Mouse (Mus musculus): ENCODE measurements around the gene H1foo. TPM values are rescaled to one million over a fixed set of nuclear protein-coding genes. Genes with fewer than 3 reads are reported as not detected.

H1foo gene
- total and polyA plus RNA-seq, 3 experiments, result not detected

- TF ChIP-seq GATA1 (IDR thresholded peaks at IDR 0.05; ENCODE audit: borderline replicate concordance, low read length) (no peak), CTCF (IDR thresholded peaks at IDR 0.05; ENCODE audit: low read depth, low read length) (no peak), GATA2 (IDR thresholded peaks at IDR 0.05; ENCODE audit: borderline replicate concordance, low read depth, low read length) (no peak), POLR2AphosphoS5 (IDR thresholded peaks at IDR 0.05; ENCODE audit: insufficient replicate concordance, low read depth, low read length) (no peak), TAL1 (conservative IDR thresholded peaks at IDR 0.05; ENCODE audit: low read depth, low read length) (no peak)
- H3K36me3 ChIP-seq (replicated peaks), result no peaks in the 10 kb centered on the region
- H3K4me3 ChIP-seq (ENCODE audit: low read depth, low read length), result no peak overlapping the region
- peaks cover 66% of the 10 kb centered on the region for H3K27me3 ChIP-seq (ENCODE audit: insufficient read depth, low read length)
- DNase-seq (ENCODE audit: low spot score) (no peak), ATAC-seq (ENCODE audit: extremely low read depth, insufficient number of reproducible peaks, low FRiP score, poor library complexity, severe bottlenecking) (no peak)
- peaks cover 15% of the 10 kb centered on the region for H3K4me1 ChIP-seq (ENCODE audit: insufficient read depth, low read depth, low read length)
- H3K9me3 ChIP-seq (replicated peaks), result peaks cover 15% of the 10 kb centered on the region
These were observed 44.9 kb downstream of the H1foo start for GRCm38 (mm10) chr6:115989607-115990006.

DNA sequence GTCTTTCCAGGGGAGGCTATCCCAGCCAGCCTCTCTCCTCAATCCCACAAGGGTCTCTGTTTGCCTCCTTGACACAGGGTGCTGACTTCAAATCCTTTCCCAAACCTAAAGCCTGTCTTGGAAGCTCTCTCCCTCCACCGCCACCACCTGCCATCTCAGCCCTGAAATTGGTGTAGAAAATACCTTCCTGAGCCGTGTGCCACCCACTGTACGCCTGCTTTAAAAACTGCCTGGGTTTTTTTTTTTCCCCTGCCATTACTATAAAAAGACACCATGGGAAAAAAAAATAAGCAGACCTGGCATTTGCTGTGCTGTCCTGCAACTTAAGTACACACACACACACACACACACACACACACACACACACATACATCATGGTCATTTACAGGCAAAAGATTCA lies 45.3 kb downstream of the H1foo start:
- no peaks in the 10 kb centered on the region for H3K36me3 ChIP-seq (replicated peaks)
- TF ChIP-seq CTCF (IDR thresholded peaks at IDR 0.05; ENCODE audit: low read depth, low read length) (no peak), POLR2AphosphoS5 (IDR thresholded peaks at IDR 0.05; ENCODE audit: insufficient replicate concordance, low read depth, low read length) (no peak), GATA2 (IDR thresholded peaks at IDR 0.05; ENCODE audit: borderline replicate concordance, low read depth, low read length) (no peak), GATA1 (IDR thresholded peaks at IDR 0.05; ENCODE audit: borderline replicate concordance, low read length) (no peak)
- H3K4me3 ChIP-seq (ENCODE audit: low read depth, low read length), result no peak overlapping the region
- peaks cover 15% of the 10 kb centered on the region for H3K4me1 ChIP-seq (ENCODE audit: insufficient read depth, low read depth, low read length)
- peaks cover 15% of the 10 kb centered on the region for H3K9me3 ChIP-seq (replicated peaks)
- ATAC-seq (ENCODE audit: extremely low read depth, insufficient number of reproducible peaks, low FRiP score, poor library complexity, severe bottlenecking) (no peak), DNase-seq (ENCODE audit: low spot score) (no peak)
- peaks cover 62% of the 10 kb centered on the region for H3K27me3 ChIP-seq (ENCODE audit: insufficient read depth, low read length)

GRCm38 (mm10) chr6:115990479-115990878 lies 45.7 kb downstream of the H1foo start:
- Histone ChIP-seq H3K9me3 (replicated peaks) (peaks cover 15% of the 10 kb centered on the region), H3K27me3 (ENCODE audit: insufficient read depth, low read length) (peaks cover 59% of the 10 kb centered on the region), H3K4me1 (ENCODE audit: insufficient read depth, low read depth, low read length) (peaks cover 16% of the 10 kb centered on the region), H3K4me3 (ENCODE audit: low read depth, low read length) (no peak overlapping the region), H3K36me3 (replicated peaks) (no peaks in the 10 kb centered on the region)
- no peak for ATAC-seq (ENCODE audit: extremely low read depth, insufficient number of reproducible peaks, low FRiP score, poor library complexity, severe bottlenecking)
- TF ChIP-seq GATA2 (IDR thresholded peaks at IDR 0.05; ENCODE audit: borderline replicate concordance, low read depth, low read length) (no peak), POLR2AphosphoS5 (IDR thresholded peaks at IDR 0.05; ENCODE audit: insufficient replicate concordance, low read depth, low read length) (no peak), CTCF (IDR thresholded peaks at IDR 0.05; ENCODE audit: low read depth, low read length) (no peak), TAL1 (conservative IDR thresholded peaks at IDR 0.05; ENCODE audit: low read depth, low read length) (no peak)
- no peak for DNase-seq (ENCODE audit: low spot score)

DNA sequence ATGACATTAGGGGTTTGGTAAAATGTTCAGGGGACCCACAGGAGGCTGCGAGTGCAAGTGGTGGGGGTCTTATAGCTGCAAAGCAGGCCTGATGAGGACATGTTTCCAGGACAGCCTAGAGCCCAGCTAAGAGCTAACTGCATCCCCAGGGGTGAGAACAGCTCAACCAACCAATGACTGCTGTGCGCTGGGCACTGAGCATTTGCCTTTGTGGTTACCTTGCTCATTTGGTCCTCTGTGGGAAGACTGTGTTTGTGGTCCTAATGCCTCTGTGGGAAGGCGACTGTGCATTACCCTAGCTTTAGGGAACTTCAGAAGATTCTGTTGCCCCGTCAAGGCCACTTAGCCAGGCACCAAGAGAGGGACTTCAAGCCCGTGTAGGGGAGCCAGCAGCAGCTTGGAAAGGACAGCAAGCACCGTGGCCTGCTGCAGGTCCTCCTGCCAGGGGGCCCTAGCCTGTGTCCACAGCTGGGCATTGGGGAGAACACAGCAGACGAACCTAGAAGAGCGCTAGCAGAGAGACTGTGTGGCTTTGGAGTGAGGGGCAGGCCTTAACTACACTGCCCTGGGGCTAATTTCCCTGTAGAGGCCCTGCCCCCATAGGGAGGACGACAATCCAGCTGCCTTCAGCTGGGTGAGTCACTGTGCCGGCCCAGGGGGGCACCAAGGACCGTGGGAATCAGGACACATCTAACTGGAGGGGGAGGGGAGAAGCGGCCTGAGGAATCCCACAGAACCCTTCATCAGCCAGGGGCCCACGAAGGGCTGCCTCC lies 46.6 kb downstream of the H1foo start:
- Histone ChIP-seq H3K9me3 (replicated peaks) (peaks cover 15% of the 10 kb centered on the region), H3K4me1 (ENCODE audit: insufficient read depth, low read depth, low read length) (peaks cover 23% of the 10 kb centered on the region), H3K36me3 (replicated peaks) (no peaks in the 10 kb centered on the region), H3K4me3 (ENCODE audit: low read depth, low read length) (no peak overlapping the region), H3K27me3 (ENCODE audit: insufficient read depth, low read length) (peaks cover 58% of the 10 kb centered on the region)
- TF ChIP-seq TAL1 (conservative IDR thresholded peaks at IDR 0.05; ENCODE audit: low read depth, low read length), result no peak
- TF ChIP-seq POLR2AphosphoS5 (IDR thresholded peaks at IDR 0.05; ENCODE audit: insufficient replicate concordance, low read depth, low read length), result no peak
- TF ChIP-seq GATA1 (IDR thresholded peaks at IDR 0.05; ENCODE audit: borderline replicate concordance, low read length), result no peak
- TF ChIP-seq GATA2 (IDR thresholded peaks at IDR 0.05; ENCODE audit: borderline replicate concordance, low read depth, low read length), result no peak
- no peak for TF ChIP-seq CTCF (IDR thresholded peaks at IDR 0.05; ENCODE audit: low read depth, low read length)
- ATAC-seq (ENCODE audit: extremely low read depth, insufficient number of reproducible peaks, low FRiP score, poor library complexity, severe bottlenecking) (no peak), DNase-seq (ENCODE audit: low spot score) (no peak)

- Histone ChIP-seq H3K4me3 (ENCODE audit: low read depth, low read length) (no peak overlapping the region), H3K9me3 (replicated peaks) (peaks cover 15% of the 10 kb centered on the region), H3K27me3 (ENCODE audit: insufficient read depth, low read length) (peaks cover 59% of the 10 kb centered on the region), H3K4me1 (ENCODE audit: insufficient read depth, low read depth, low read length) (peaks cover 25% of the 10 kb centered on the region), H3K36me3 (replicated peaks) (no peaks in the 10 kb centered on the region)
- DNase-seq (ENCODE audit: low spot score), result no peak
- TF ChIP-seq GATA2 (IDR thresholded peaks at IDR 0.05; ENCODE audit: borderline replicate concordance, low read depth, low read length) (no peak), POLR2AphosphoS5 (IDR thresholded peaks at IDR 0.05; ENCODE audit: insufficient replicate concordance, low read depth, low read length) (no peak), TAL1 (conservative IDR thresholded peaks at IDR 0.05; ENCODE audit: low read depth, low read length) (no peak), CTCF (IDR thresholded peaks at IDR 0.05; ENCODE audit: low read depth, low read length) (no peak), GATA1 (IDR thresholded peaks at IDR 0.05; ENCODE audit: borderline replicate concordance, low read length) (no peak)
- no peak for ATAC-seq (ENCODE audit: extremely low read depth, insufficient number of reproducible peaks, low FRiP score, poor library complexity, severe bottlenecking)
These were observed 47.3 kb downstream of the H1foo start for GRCm38 (mm10) chr6:115991881-115992620.

DNA sequence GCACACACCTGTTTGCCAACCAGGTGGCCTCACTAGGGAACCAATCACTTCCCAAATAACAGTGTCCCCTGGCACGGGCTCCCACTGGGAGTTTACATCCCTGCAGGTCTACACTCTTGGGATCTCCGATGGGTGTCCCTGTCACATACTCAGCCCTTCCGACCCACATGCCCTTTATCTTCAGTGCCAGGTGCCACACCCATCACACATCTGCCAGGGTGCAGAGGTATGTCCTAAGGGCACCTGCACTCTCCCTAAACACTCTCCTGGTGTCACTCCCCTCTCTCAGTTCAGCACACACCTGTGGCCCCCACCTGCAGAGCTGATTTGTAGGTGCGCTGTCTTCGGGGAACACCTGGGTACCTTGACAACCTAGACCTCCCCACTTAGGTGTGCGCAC lies 48.2 kb downstream of the H1foo start:
- Histone ChIP-seq H3K4me3 (ENCODE audit: low read depth, low read length) (no peak overlapping the region), H3K36me3 (replicated peaks) (no peaks in the 10 kb centered on the region), H3K4me1 (ENCODE audit: insufficient read depth, low read depth, low read length) (peaks cover 25% of the 10 kb centered on the region), H3K27me3 (ENCODE audit: insufficient read depth, low read length) (peaks cover 54% of the 10 kb centered on the region), H3K9me3 (replicated peaks) (peaks cover 15% of the 10 kb centered on the region)
- DNase-seq (ENCODE audit: low spot score) (no peak), ATAC-seq (ENCODE audit: extremely low read depth, insufficient number of reproducible peaks, low FRiP score, poor library complexity, severe bottlenecking) (no peak)
- TF ChIP-seq POLR2AphosphoS5 (IDR thresholded peaks at IDR 0.05; ENCODE audit: insufficient replicate concordance, low read depth, low read length) (no peak), CTCF (IDR thresholded peaks at IDR 0.05; ENCODE audit: low read depth, low read length) (no peak), GATA2 (IDR thresholded peaks at IDR 0.05; ENCODE audit: borderline replicate concordance, low read depth, low read length) (no peak), GATA1 (IDR thresholded peaks at IDR 0.05; ENCODE audit: borderline replicate concordance, low read length) (no peak), TAL1 (conservative IDR thresholded peaks at IDR 0.05; ENCODE audit: low read depth, low read length) (no peak)
